Comparison of ENCODE assay signal across 8 mouse cellular contexts in the genomic region with DNA sequence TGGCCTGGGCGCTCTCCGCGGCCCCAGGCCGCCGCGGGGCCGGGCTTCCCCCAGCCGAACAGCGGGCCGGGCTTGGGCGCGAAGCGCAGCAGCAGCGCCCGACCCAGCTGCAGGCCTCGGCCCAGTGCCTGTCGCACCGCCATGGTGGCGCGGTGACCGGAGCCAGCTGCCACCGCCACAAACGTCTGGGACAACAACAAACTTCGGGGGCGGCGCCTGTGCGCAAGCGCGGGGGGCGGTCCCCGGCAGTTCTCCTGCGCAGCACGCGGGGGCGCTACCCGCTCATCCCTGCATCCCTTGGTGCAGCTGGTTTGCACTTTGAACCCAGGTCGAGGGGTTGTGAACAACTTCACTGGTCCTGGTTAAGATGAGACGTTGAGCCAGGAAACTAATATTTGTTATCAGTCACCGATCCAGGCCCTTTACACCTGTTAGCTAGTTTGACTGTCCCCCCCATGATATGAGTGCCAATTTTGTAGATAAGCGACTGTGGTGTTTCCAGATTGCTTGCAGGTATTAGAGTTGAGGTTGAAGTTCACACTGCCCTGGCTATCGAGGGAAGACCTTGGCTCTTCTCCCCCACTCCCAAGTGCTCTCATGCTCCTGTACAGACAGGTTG. TPM values are rescaled to one million over a fixed set of nuclear protein-coding genes. Genes with fewer than 3 reads are reported as not detected.
A peak's percentile ranks its signal among the peaks of the same experiment; 100 is the strongest.
DNase-seq lines count a peak whose midpoint lies in the region; ATAC-seq and TF ChIP-seq lines count a peak whose summit lies in the region.

Pink1 (minus strand) TSS at position 231 of the 619 bp plus-strand sequence.

- no peaks in the 10 kb centered on the region for H3K9me3 ChIP-seq in forebrain, embryonic 15.5 days
- no peaks in the 10 kb centered on the region for H3K9me3 ChIP-seq in liver, postnatal 0 days (ENCODE audit: low read length)
- H3K9me3 ChIP-seq in neural tube, embryonic 13.5 days = no peaks in the 10 kb centered on the region

- TF ChIP-seq CTCF in liver, postnatal 0 days (IDR thresholded peaks at IDR 0.05; ENCODE audit: low read depth) = peak; percentile 96

- WGBS in forebrain, embryonic 15.5 days = 3% methylated on average over 41 of the region's 41 CpGs
- WGBS in liver, postnatal 0 days (ENCODE audit: insufficient replicate concordance) = 3% methylated on average over 36 of the region's 41 CpGs
- WGBS in neural tube, embryonic 13.5 days = 3% methylated on average over 41 of the region's 41 CpGs

- H3K27ac ChIP-seq in forebrain, embryonic 15.5 days (replicated peaks) = peak within 1 kb of the TSS; percentile 94
- peak within 1 kb of the TSS; percentile 96 for H3K27ac ChIP-seq in liver, postnatal 0 days (ENCODE audit: low read depth)
- peak within 1 kb of the TSS; percentile 96 for H3K27ac ChIP-seq in neural tube, embryonic 13.5 days (replicated peaks)

- intact Hi-C loops in heart, postnatal 14 days (cut with DNase I) = loop anchor here (2.0 kb wide), 1 partner anchor 53 kb away; no protein-coding TSS in a partner anchor

- peaks cover 32% of the 10 kb centered on the region for H3K4me1 ChIP-seq in forebrain, embryonic 15.5 days
- peaks cover 14% of the 10 kb centered on the region for H3K4me1 ChIP-seq in liver, postnatal 0 days (ENCODE audit: insufficient read depth)
- H3K4me1 ChIP-seq in neural tube, embryonic 13.5 days (replicated peaks) = peaks cover 47% of the 10 kb centered on the region

- peak within 1 kb of the TSS; percentile 83 for H3K4me3 ChIP-seq in forebrain, embryonic 15.5 days
- peak within 1 kb of the TSS; percentile 76 for H3K4me3 ChIP-seq in liver, postnatal 0 days (ENCODE audit: low read depth, low read length)
- peak within 1 kb of the TSS; percentile 77 for H3K4me3 ChIP-seq in neural tube, embryonic 13.5 days

- H3K9ac ChIP-seq in forebrain, embryonic 15.5 days (replicated peaks) = peak within 1 kb of the TSS; percentile 69
- peak within 1 kb of the TSS; percentile 91 for H3K9ac ChIP-seq in liver, postnatal 0 days (replicated peaks)
- peak within 1 kb of the TSS; percentile 93 for H3K9ac ChIP-seq in neural tube, embryonic 13.5 days

- H3K27me3 ChIP-seq in forebrain, embryonic 15.5 days = peaks cover 4% of the 10 kb centered on the region
- H3K27me3 ChIP-seq in liver, postnatal 0 days (ENCODE audit: insufficient read depth, low read length) = no peaks in the 10 kb centered on the region
- no peaks in the 10 kb centered on the region; the same call in 1 of the 2 replicates for H3K27me3 ChIP-seq in neural tube, embryonic 13.5 days

- peak within 1 kb of the TSS; percentile 48 for H3K4me2 ChIP-seq in forebrain, embryonic 15.5 days (replicated peaks)
- H3K4me2 ChIP-seq in liver, postnatal 0 days (ENCODE audit: low read depth, low read length) = peak within 1 kb of the TSS; percentile 66
- H3K4me2 ChIP-seq in neural tube, embryonic 13.5 days = peak within 1 kb of the TSS; percentile 61

- peak; percentile 68 for ATAC-seq in forebrain, embryonic 15.5 days (replicated peaks)
- ATAC-seq in liver, postnatal 0 days = peak; percentile 73
- ATAC-seq in neural tube, embryonic 13.5 days (ENCODE audit: low read depth) = peak; percentile 74

- peak; percentile 83 for DNase-seq in ES-CJ7 (ENCODE audit: low read depth, low spot score)
- DNase-seq in cerebellum, adult 11 months = peak; percentile 91
- DNase-seq in heart, postnatal 14 days = peak; percentile 95 to 96
- DNase-seq in layer of hippocampus, adult 11-12 months (ENCODE audit: low spot score) = peak; percentile 94
- DNase-seq in liver, postnatal 0 days = peak; percentile 93
- peak; percentile 65 for DNase-seq in telencephalon, adult 2 months (ENCODE audit: low read depth, low spot score)

- no peaks in the 10 kb centered on the region for H3K36me3 ChIP-seq in forebrain, embryonic 15.5 days
- no peaks in the 10 kb centered on the region for H3K36me3 ChIP-seq in liver, postnatal 0 days (replicated peaks; ENCODE audit: insufficient read depth, low read length)
- no peaks in the 10 kb centered on the region for H3K36me3 ChIP-seq in neural tube, embryonic 13.5 days

- no peak; the same call in 1 of the 2 replicates for TF ChIP-seq EP300 in liver, postnatal 0 days (IDR thresholded peaks at IDR 0.05; ENCODE audit: low read depth)

RNA-seq across cellular contexts. Expression of gene Pink1, which starts in this region (rescaled TPM):
- 89.6 and 98.5 TPM in 2 replicates for polyA plus RNA-seq in forebrain, embryonic 15.5 days (2015; fragmentation: Nextera tagmentation; extraction: Ambion mirVana)
- 100 to 1,000 TPM; 367 to 392 TPM for total RNA-seq in heart, postnatal 14 days (2021)
- polyA plus RNA-seq in liver, postnatal 0 days (2015; fragmentation: Nextera tagmentation; extraction: Ambion mirVana) = 52.5 and 69.5 TPM in 2 replicates
- polyA plus RNA-seq in neural tube, embryonic 13.5 days (2015; fragmentation: Nextera tagmentation; extraction: Ambion mirVana) = 84.9 and 94.0 TPM in 2 replicates

Comparison
In these comparisons a context has a peak if more than half of its experiments do, and no peak if none do; other contexts are left out.
1. Peak in every context shown above with its lines: DNase-seq, ATAC-seq, H3K4me3 ChIP-seq and H3K27ac ChIP-seq.